Mouse (Mus musculus) limb, embryonic 10.5 days (tissue): ENCODE data around the gene Snrpf. TPM values are rescaled to one million over a fixed set of nuclear protein-coding genes. Genes with fewer than 3 reads are reported as not detected.

ENCODE experiments used
- DNase-seq: peaks from one replicate; pipeline ENCODE4 v3.0.0-alpha.2; 2017; ENCODE audit warnings: low spot score
- H3K27ac ChIP-seq: fragments of 300-500 bp; sonication (generic); 2 replicates; pipeline ENCODE4 v1.5.1; 2016; ENCODE audit warnings: mild to moderate bottlenecking
- H3K27me3 ChIP-seq: fragments of 300-500 bp; sonication (generic); 2 replicates; pipeline ENCODE4 v1.6.1; 2016; ENCODE audit warnings: low read depth, mild to moderate bottlenecking; ENCODE audit not compliant: poor library complexity, severe bottlenecking
- H3K36me3 ChIP-seq: fragments of 300-500 bp; sonication (generic); 2 replicates; pipeline ENCODE4 v1.6.1; 2016; ENCODE audit warnings: mild to moderate bottlenecking, moderate library complexity
- H3K4me1 ChIP-seq: fragments of 300-500 bp; sonication (generic); 2 replicates; pipeline ENCODE4 v1.6.1; 2016
- H3K4me3 ChIP-seq: fragments of 300-500 bp; sonication (generic); 2 replicates; pipeline ENCODE4 v1.5.1; 2016; ENCODE audit warnings: mild to moderate bottlenecking, moderate library complexity
- H3K9me3 ChIP-seq: fragments of 300-500 bp; sonication (generic); replicated peaks from 2 replicates; pipeline ENCODE4 v1.6.1; 2016; ENCODE audit warnings: mild to moderate bottlenecking
- WGBS: fragments of 180-500 bp; shearing (Covaris S2); methylation state at CpG from one replicate; pipeline ENCODE4 v1.1.7; 2016; 5-methylcytosine and 5-hydroxymethylcytosine counted together
- polyA plus RNA-seq: library from polyadenylated mRNA; unstranded; fragments of >200 nt; fragmentation: Nextera tagmentation; extraction: Ambion mirVana; gene quantifications from 2 replicates; pipeline ENCODE4 v1.2.1, GENCODE M21; 2016

The Snrpf gene
- polyA plus RNA-seq, 1 experiment from 2014 or later, result 192 TPM

- 69% methylated on average over 17 of the region's 17 CpGs for WGBS
- Histone ChIP-seq H3K4me3 (peak within 1 kb of the TSS; percentile 55), H3K36me3 (no peaks in the 10 kb centered on the region), H3K9me3 (no peaks in the 10 kb centered on the region), H3K4me1 (peaks cover 12% of the 10 kb centered on the region), H3K27ac (peak within 1 kb of the TSS; percentile 71), H3K27me3 (peaks cover 15% of the 10 kb centered on the region)
- no peak for DNase-seq
These were observed 48.9 kb downstream of the Snrpf start, which contains the start of gene Ccdc38 for GRCm38 (mm10) chr10:93540431-93541210. Gene Ccdc38 (plus strand): TSS chr10:93540632.

- no peaks in the 10 kb centered on the region for H3K36me3 ChIP-seq
- no peaks in the 10 kb centered on the region for H3K9me3 ChIP-seq
- H3K27ac ChIP-seq, result peak within 1 kb of the TSS; percentile 71
- H3K27me3 ChIP-seq, result peaks cover 23% of the 10 kb centered on the region
- 5% methylated on average over 35 of the region's 35 CpGs for WGBS
- H3K4me1 ChIP-seq, result peaks cover 12% of the 10 kb centered on the region
- H3K4me3 ChIP-seq, result peak within 1 kb of the TSS; percentile 55
- DNase-seq, result peak; percentile 85
These were observed 49.6 kb downstream of the Snrpf start, which contains the start of gene Amdhd1 for GRCm38 (mm10) chr10:93539775-93540430. Gene Amdhd1 (minus strand): TSS chr10:93540033.

GRCm38 (mm10) chr10:93538818-93539217 lies 50.7 kb downstream of the Snrpf start:
- DNase-seq, result no peak
- peaks cover 33% of the 10 kb centered on the region for H3K27me3 ChIP-seq

GRCm38 (mm10) chr10:93538287-93538686 lies 51.2 kb downstream of the Snrpf start:
- Histone ChIP-seq H3K4me3 (no peak overlapping the region), H3K36me3 (no peaks in the 10 kb centered on the region), H3K9me3 (no peaks in the 10 kb centered on the region), H3K27me3 (peaks cover 38% of the 10 kb centered on the region), H3K27ac (no peak overlapping the region), H3K4me1 (peaks cover 18% of the 10 kb centered on the region)
- 97% methylated on average over 2 of the region's 2 CpGs for WGBS
- no peak for DNase-seq

More at GRCm38 (mm10) chr10:93538818-93539217, 50.7 kb downstream of the Snrpf start:
- H3K27ac ChIP-seq, result no peak overlapping the region
- H3K9me3 ChIP-seq, result no peaks in the 10 kb centered on the region
- 35% methylated on average over 6 of the region's 6 CpGs for WGBS
- no peak overlapping the region for H3K4me3 ChIP-seq
- peaks cover 18% of the 10 kb centered on the region for H3K4me1 ChIP-seq
- no peaks in the 10 kb centered on the region for H3K36me3 ChIP-seq

Other genes with a start within 250 kb of the Snrpf start
- gene Lta4h, start 136.3 kb downstream of the Snrpf start, polyA plus RNA-seq, result 147 and 157 TPM in 2 replicates
- 0.04 and 0.48 TPM in 2 replicates for gene Hal, start 100.9 kb downstream of the Snrpf start, polyA plus RNA-seq
- 0.19 and 0.36 TPM in 2 replicates for gene Amdhd1, start 49.7 kb downstream of the Snrpf start, polyA plus RNA-seq
- gene Ccdc38, start 49.1 kb downstream of the Snrpf start, polyA plus RNA-seq, result 0.28 and 0.41 TPM in 2 replicates
- 0.34 and 0.76 TPM in 2 replicates for gene Ntn4, start 51.0 kb upstream of the Snrpf start, polyA plus RNA-seq
- 1.0 and 1.1 TPM in 2 replicates for gene Usp44, start 241.8 kb upstream of the Snrpf start, polyA plus RNA-seq